Mouse (Mus musculus): Measurements from ENCODE around the gene Agps. TPM values are rescaled to one million over a fixed set of nuclear protein-coding genes. Genes with fewer than 3 reads are reported as not detected.
"Not testable (repeated sequence)": the region's sequence is repeated elsewhere in the genome, so short reads cannot be mapped to it uniquely, and the experiment has no call there.

The Agps gene
- polyA plus RNA-seq, 1 experiment from 2014 or later: 38.2 TPM

DNA sequence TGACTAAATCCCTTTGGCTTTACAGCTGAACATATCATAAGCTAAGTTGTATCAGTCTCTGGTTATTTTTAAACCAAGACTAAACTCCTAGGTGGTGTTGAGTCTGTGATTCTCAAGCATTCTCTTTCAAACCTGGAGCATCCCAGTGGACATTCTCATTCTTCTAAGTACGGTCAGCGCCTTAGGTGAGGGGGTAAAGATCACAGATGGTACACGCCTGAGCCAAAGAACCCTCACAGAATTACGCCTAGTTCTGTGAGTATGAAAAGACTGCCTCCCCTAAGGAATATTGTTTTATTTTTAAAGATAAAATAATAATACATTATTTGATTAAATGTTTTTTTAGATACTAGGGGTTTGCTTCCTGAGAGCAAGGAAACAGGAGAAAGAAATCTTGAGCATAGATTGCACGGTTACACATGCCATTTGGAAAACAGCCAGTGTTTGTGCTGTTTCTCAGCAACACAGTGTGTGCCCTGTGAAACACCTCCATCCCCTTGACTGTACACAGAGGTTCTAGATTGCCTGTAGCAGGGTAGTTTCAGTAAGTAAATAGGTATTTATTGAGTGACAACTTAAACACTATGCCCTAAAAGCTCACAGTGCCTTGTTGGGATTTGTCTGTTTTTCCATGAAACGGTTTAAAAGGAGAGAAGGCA is 97.9 kb downstream of the Agps start:
- no peak overlapping the region for H3K27ac ChIP-seq (ENCODE audit: low read depth, low read length)
- 94% methylated on average over 6 of the region's 6 CpGs for WGBS
- ATAC-seq (replicated peaks; ENCODE audit: low FRiP score): no peak
- no peaks in the 10 kb centered on the region for H3K9me3 ChIP-seq (ENCODE audit: control insufficient read depth, low read length)
- DNase-seq (ENCODE audit: low spot score): no peak
- H3K4me1 ChIP-seq (replicated peaks; ENCODE audit: control insufficient read depth, insufficient read depth, low read length): no peaks in the 10 kb centered on the region
- H3K4me2 ChIP-seq: no peak overlapping the region
- no peak overlapping the region for H3K4me3 ChIP-seq (ENCODE audit: low read depth, low read length)
- H3K27me3 ChIP-seq (replicated peaks; ENCODE audit: control insufficient read depth, insufficient read depth, low read length): no peaks in the 10 kb centered on the region
- H3K36me3 ChIP-seq (ENCODE audit: control insufficient read depth, insufficient read depth, low read length): peaks cover 2% of the 10 kb centered on the region; the same call in 1 of the 2 replicates
- no peak overlapping the region for H3K9ac ChIP-seq (ENCODE audit: low read depth, low read length)

DNA sequence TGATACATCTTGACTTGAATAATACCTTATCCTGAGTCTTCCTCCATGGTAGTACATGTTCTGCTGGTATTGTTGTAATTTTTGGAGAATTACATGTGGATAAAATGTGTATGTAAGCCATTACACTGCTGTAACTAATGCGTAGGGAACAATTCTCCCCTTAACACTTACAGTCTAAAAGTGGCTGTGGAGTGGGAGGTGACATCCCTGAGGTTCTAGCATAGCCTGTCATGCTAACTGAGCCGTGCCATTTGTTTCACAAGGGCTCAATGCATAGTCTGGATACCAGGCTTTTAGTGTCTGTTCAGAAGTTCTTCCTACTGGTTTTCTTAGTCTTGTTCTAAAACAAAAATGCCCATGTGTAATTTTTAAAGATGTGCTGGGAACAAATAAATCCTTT is 99.0 kb downstream of the Agps start:
- DNase-seq (ENCODE audit: low spot score) (no peak), ATAC-seq (replicated peaks; ENCODE audit: low FRiP score) (no peak)
- Histone ChIP-seq H3K4me1 (replicated peaks; ENCODE audit: control insufficient read depth, insufficient read depth, low read length) (no peaks in the 10 kb centered on the region), H3K9me3 (ENCODE audit: control insufficient read depth, low read length) (no peaks in the 10 kb centered on the region), H3K27ac (ENCODE audit: low read depth, low read length) (no peak overlapping the region), H3K9ac (ENCODE audit: low read depth, low read length) (no peak overlapping the region), H3K4me2 (no peak overlapping the region), H3K27me3 (replicated peaks; ENCODE audit: control insufficient read depth, insufficient read depth, low read length) (no peaks in the 10 kb centered on the region), H3K4me3 (ENCODE audit: low read depth, low read length) (no peak overlapping the region), H3K36me3 (ENCODE audit: control insufficient read depth, insufficient read depth, low read length) (peaks cover 2% of the 10 kb centered on the region; the same call in 1 of the 2 replicates)
- WGBS: 92% methylated on average over 2 of the region's 2 CpGs

DNA sequence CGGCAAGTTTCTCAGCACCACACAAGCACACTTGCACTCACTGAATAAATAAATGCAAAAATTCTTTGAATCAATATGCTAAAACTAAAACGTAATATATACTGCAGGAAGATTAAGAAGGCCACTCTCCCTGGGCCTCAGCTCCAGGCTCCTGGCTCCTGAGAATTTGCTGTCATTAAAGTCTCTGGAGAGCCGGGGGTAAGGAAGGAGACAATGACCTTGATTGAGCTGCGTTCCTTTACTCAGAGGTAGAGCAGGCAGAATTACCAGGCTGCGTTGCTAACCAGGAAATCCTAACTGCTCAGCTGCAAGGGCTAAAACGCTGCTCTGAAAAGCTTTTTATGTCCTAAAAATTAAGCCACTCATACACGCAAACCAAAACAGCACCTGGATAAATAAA is 101.6 kb downstream of the Agps start:
- Histone ChIP-seq H3K36me3 (ENCODE audit: control insufficient read depth, insufficient read depth, low read length) (no peaks in the 10 kb centered on the region; the same call in 1 of the 2 replicates), H3K4me3 (ENCODE audit: low read depth, low read length) (no peak overlapping the region), H3K4me1 (replicated peaks; ENCODE audit: control insufficient read depth, insufficient read depth, low read length) (no peaks in the 10 kb centered on the region), H3K27me3 (replicated peaks; ENCODE audit: control insufficient read depth, insufficient read depth, low read length) (no peaks in the 10 kb centered on the region), H3K4me2 (no peak overlapping the region), H3K9me3 (ENCODE audit: control insufficient read depth, low read length) (no peaks in the 10 kb centered on the region), H3K27ac (ENCODE audit: low read depth, low read length) (no peak overlapping the region), H3K9ac (ENCODE audit: low read depth, low read length) (no peak overlapping the region)
- DNase-seq (ENCODE audit: low spot score): no peak
- WGBS: 54% methylated on average over 7 of the region's 7 CpGs
- ATAC-seq (replicated peaks; ENCODE audit: low FRiP score): no peak

GRCm38 (mm10) chr2:75936685-75937084 is 104.7 kb downstream of the Agps start:
- H3K4me3 ChIP-seq (ENCODE audit: low read depth, low read length): not testable (repeated sequence)

DNA sequence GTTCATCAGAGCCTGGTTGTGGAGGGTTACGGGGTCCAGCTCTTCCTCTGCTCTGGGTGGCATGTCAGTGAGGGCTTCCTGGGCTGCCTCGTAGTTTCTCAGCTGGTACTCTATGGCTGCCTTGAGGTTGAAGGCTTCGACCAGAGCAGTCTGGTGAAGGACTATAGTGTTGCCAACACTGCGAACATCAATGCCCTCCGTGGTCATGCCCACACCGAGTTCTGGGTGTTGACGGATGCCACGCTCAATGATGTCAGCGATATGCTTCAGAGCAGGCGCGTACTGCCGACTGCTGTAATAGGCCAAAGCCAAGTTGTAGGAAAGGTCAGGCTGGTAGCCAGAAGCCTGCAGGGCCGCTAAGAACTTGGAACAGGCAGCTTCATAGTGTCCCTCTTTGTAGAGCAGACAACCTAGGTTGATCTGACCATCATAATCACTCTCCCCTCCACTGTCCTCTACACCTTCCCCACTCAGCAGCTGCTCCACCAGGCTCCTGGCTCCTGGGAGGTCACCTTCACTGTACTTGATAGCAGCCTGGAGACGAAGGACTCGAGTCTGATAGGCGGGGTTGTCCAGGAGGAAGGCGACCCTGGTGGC is 105.6 kb downstream of the Agps start:
- H3K4me1 ChIP-seq (replicated peaks; ENCODE audit: control insufficient read depth, insufficient read depth, low read length); DNase-seq (ENCODE audit: low spot score); H3K36me3 ChIP-seq (ENCODE audit: control insufficient read depth, insufficient read depth, low read length); ATAC-seq (replicated peaks; ENCODE audit: low FRiP score); H3K9me3 ChIP-seq (ENCODE audit: control insufficient read depth, low read length); H3K27ac ChIP-seq (ENCODE audit: low read depth, low read length); H3K27me3 ChIP-seq (replicated peaks; ENCODE audit: control insufficient read depth, insufficient read depth, low read length): not testable (repeated sequence)
- WGBS: 67% methylated on average over 16 of the region's 17 CpGs
- peak overlapping the region; percentile 75 for H3K4me2 ChIP-seq
- peak overlapping the region; percentile 70 for H3K9ac ChIP-seq (ENCODE audit: low read depth, low read length)
- H3K4me3 ChIP-seq (ENCODE audit: low read depth, low read length): peak overlapping the region; percentile 61

More at GRCm38 (mm10) chr2:75936685-75937084, 104.7 kb downstream of the Agps start:
- not testable (repeated sequence) for H3K9ac ChIP-seq (ENCODE audit: low read depth, low read length); H3K4me1 ChIP-seq (replicated peaks; ENCODE audit: control insufficient read depth, insufficient read depth, low read length); H3K36me3 ChIP-seq (ENCODE audit: control insufficient read depth, insufficient read depth, low read length); H3K27ac ChIP-seq (ENCODE audit: low read depth, low read length); H3K9me3 ChIP-seq (ENCODE audit: control insufficient read depth, low read length); DNase-seq (ENCODE audit: low spot score); H3K4me2 ChIP-seq; H3K27me3 ChIP-seq (replicated peaks; ENCODE audit: control insufficient read depth, insufficient read depth, low read length); ATAC-seq (replicated peaks; ENCODE audit: low FRiP score)
- 86% methylated on average over 2 of the region's 2 CpGs for WGBS

- Histone ChIP-seq H3K9me3 (ENCODE audit: control insufficient read depth, low read length) (no peaks in the 10 kb centered on the region), H3K9ac (ENCODE audit: low read depth, low read length) (peak within 1 kb of the TSS; percentile 70), H3K27ac (ENCODE audit: low read depth, low read length) (peak within 1 kb of the TSS; percentile 30), H3K4me2 (peak within 1 kb of the TSS; percentile 75), H3K4me1 (replicated peaks; ENCODE audit: control insufficient read depth, insufficient read depth, low read length) (no peaks in the 10 kb centered on the region), H3K36me3 (ENCODE audit: control insufficient read depth, insufficient read depth, low read length) (no peaks in the 10 kb centered on the region), H3K4me3 (ENCODE audit: low read depth, low read length) (peak within 1 kb of the TSS; percentile 61), H3K27me3 (replicated peaks; ENCODE audit: control insufficient read depth, insufficient read depth, low read length) (no peaks in the 10 kb centered on the region)
- DNase-seq (ENCODE audit: low spot score) (peak; percentile 74), ATAC-seq (replicated peaks; ENCODE audit: low FRiP score) (peak; percentile 86)
- WGBS: 6% methylated on average over 41 of the region's 42 CpGs
Observed at GRCm38 (mm10) chr2:75938117-75939063, 106.4 kb downstream of the Agps start, which contains the start of gene Ttc30b. Gene Ttc30b (minus strand): TSS chr2:75938585.

GRCm38 (mm10) chr2:75950685-75951084 is 118.7 kb downstream of the Agps start:
- DNase-seq (ENCODE audit: low spot score) (no peak), ATAC-seq (replicated peaks; ENCODE audit: low FRiP score) (no peak)
- no peaks in the 10 kb centered on the region for H3K4me1 ChIP-seq (replicated peaks; ENCODE audit: control insufficient read depth, insufficient read depth, low read length)
- no peak overlapping the region for H3K4me2 ChIP-seq
- H3K36me3 ChIP-seq (ENCODE audit: control insufficient read depth, insufficient read depth, low read length): no peaks in the 10 kb centered on the region
- WGBS: 85% methylated on average over 8 of the region's 8 CpGs
- no peak overlapping the region for H3K4me3 ChIP-seq (ENCODE audit: low read depth, low read length)
- no peak overlapping the region for H3K9ac ChIP-seq (ENCODE audit: low read depth, low read length)
- H3K27me3 ChIP-seq (replicated peaks; ENCODE audit: control insufficient read depth, insufficient read depth, low read length): no peaks in the 10 kb centered on the region
- no peaks in the 10 kb centered on the region for H3K9me3 ChIP-seq (ENCODE audit: control insufficient read depth, low read length)
- H3K27ac ChIP-seq (ENCODE audit: low read depth, low read length): no peak overlapping the region

DNA sequence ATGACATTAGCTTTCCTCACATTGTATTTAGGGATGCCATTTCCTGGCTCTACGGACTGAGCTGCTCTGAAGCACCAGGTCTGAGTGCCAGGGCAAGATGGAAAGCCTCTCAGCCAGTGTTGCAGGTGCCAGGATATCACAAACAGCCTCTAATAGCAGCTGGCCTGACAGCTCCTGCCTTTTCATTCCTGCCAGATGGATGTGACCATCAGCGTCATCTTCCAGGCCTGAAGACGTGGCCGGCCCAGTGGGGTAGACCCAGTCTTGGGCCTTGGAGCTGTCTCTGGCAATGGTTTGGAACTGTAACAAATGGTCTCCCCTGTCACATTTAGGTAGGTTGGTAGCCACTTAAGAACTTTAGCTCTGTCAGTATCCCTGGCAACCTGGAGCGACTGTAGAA is 121.3 kb downstream of the Agps start:
- DNase-seq (ENCODE audit: low spot score) (no peak), ATAC-seq (replicated peaks; ENCODE audit: low FRiP score) (no peak)
- no peak overlapping the region for H3K9ac ChIP-seq (ENCODE audit: low read depth, low read length)
- no peaks in the 10 kb centered on the region for H3K9me3 ChIP-seq (ENCODE audit: control insufficient read depth, low read length)
- no peaks in the 10 kb centered on the region for H3K27me3 ChIP-seq (replicated peaks; ENCODE audit: control insufficient read depth, insufficient read depth, low read length)
- no peaks in the 10 kb centered on the region for H3K36me3 ChIP-seq (ENCODE audit: control insufficient read depth, insufficient read depth, low read length)
- 89% methylated on average over 5 of the region's 5 CpGs for WGBS
- no peak overlapping the region for H3K27ac ChIP-seq (ENCODE audit: low read depth, low read length)
- H3K4me1 ChIP-seq (replicated peaks; ENCODE audit: control insufficient read depth, insufficient read depth, low read length): no peaks in the 10 kb centered on the region
- no peak overlapping the region for H3K4me3 ChIP-seq (ENCODE audit: low read depth, low read length)
- H3K4me2 ChIP-seq: no peak overlapping the region

Measured in liver, embryonic 11.5 days (tissue).